Mouse (Mus musculus) MEL (cell line): ENCODE measurements at regions not wholly inside any gene's neighbourhood (a gene's known extent, or its start where the extent isn't known, plus 50 kb on each side); places are given as distances from the start of the nearest gene placed in this dataset.
A peak's percentile ranks its signal among the peaks of the same experiment; 100 is the strongest.

Experiments used
- DNase-seq: peaks from one replicate; pipeline ENCODE4 v3.0.0; 2011; ENCODE audit warnings: low read depth, low spot score
- H3K27ac ChIP-seq: 2 replicates; pipeline ENCODE4 v1.5.1; 2012; ENCODE audit warnings: low read depth, mild to moderate bottlenecking, control low read depth, low read length, moderate library complexity; ENCODE audit not compliant: control insufficient read depth
- H3K27me3 ChIP-seq, 2 experiments: fragments of 150-350 bp in 1 of 2; sonication (generic) in 1 of 2; 2 replicates each; pipeline ENCODE4 v1.6.1; 2012; ENCODE audit warnings: low read length in 2 of 2, mild to moderate bottlenecking in 2 of 2, improper control_type of control experiment in 1 of 2, moderate library complexity in 1 of 2; ENCODE audit not compliant: insufficient read depth in 2 of 2, control insufficient read depth in 1 of 2
- H3K36me3 ChIP-seq, 2 experiments: 2 replicates each; pipeline ENCODE4 v1.6.1; 2012 to 2014; ENCODE audit warnings: low read length in 2 of 2, improper control_type of control experiment in 1 of 2, inconsistent platforms in 1 of 2, mild to moderate bottlenecking in 1 of 2; ENCODE audit not compliant: insufficient read depth in 2 of 2, control insufficient read depth in 1 of 2
- H3K4me1 ChIP-seq, 2 experiments: fragments of 150-350 bp in 1 of 2; sonication (generic) in 1 of 2; 2 replicates each; pipeline ENCODE4 v1.6.1; 2012; ENCODE audit warnings: low read length in 2 of 2, improper control_type of control experiment in 1 of 2, mild to moderate bottlenecking in 1 of 2; ENCODE audit not compliant: insufficient read depth in 2 of 2, control insufficient read depth in 1 of 2
- H3K4me3 ChIP-seq, 2 experiments: fragments of 150-350 bp in 1 of 2; sonication (generic) in 1 of 2; 2 replicates each; pipeline ENCODE4 v1.5.1; 2012; ENCODE audit warnings: low read depth in 2 of 2, low read length in 2 of 2, mild to moderate bottlenecking in 2 of 2, moderate library complexity in 2 of 2, control low read depth in 1 of 2, improper control_type of control experiment in 1 of 2; ENCODE audit not compliant: control insufficient read depth in 1 of 2, insufficient read depth in 1 of 2
- H3K79me2 ChIP-seq: 2 replicates; pipeline ENCODE4 v1.6.1; 2012; ENCODE audit warnings: mild to moderate bottlenecking, low read length, moderate library complexity; ENCODE audit not compliant: control insufficient read depth, poor library complexity, insufficient read depth
- H3K9ac ChIP-seq: 2 replicates; pipeline ENCODE4 v1.6.1; 2012; ENCODE audit warnings: low read depth, mild to moderate bottlenecking, control low read depth, low read length, moderate library complexity; ENCODE audit not compliant: control insufficient read depth, poor library complexity, severe bottlenecking
- H3K9me3 ChIP-seq: fragments of 150-350 bp; sonication (generic); replicated peaks from 2 replicates; pipeline ENCODE4 v1.6.1; 2012; ENCODE audit warnings: mild to moderate bottlenecking, low read length, improper control_type of control experiment, moderate library complexity; ENCODE audit not compliant: insufficient read depth
- BHLHE40 ChIP-seq: IDR thresholded peaks from 2 replicates; pipeline ENCODE4 v1.6.1; 2012; ENCODE audit warnings: low read depth, mild to moderate bottlenecking, inconsistent platforms, low read length, improper control_type of control experiment, borderline replicate concordance
- CHD1 ChIP-seq: IDR thresholded peaks from 2 replicates; pipeline ENCODE4 v1.6.1; 2012; ENCODE audit warnings: low read depth, mild to moderate bottlenecking, inconsistent platforms, low read length, improper control_type of control experiment
- CHD2 ChIP-seq: IDR thresholded peaks from 2 replicates; pipeline ENCODE4 v1.6.1; 2011; ENCODE audit warnings: low read length, improper control_type of control experiment
- CTCF ChIP-seq, 3 experiments: IDR thresholded peaks in 2 of 3; conservative IDR thresholded peaks in 1 of 3; 2 replicates each; pipeline ENCODE4 v1.5.1; 2011 to 2012; ENCODE audit warnings: low read length in 3 of 3, low read depth in 2 of 3, mild to moderate bottlenecking in 2 of 3, improper control_type of control experiment in 1 of 3, inconsistent platforms in 1 of 3, mixed read lengths in 1 of 3, moderate library complexity in 1 of 3; ENCODE audit not compliant: control insufficient read depth in 1 of 3, insufficient read depth in 1 of 3, poor library complexity in 1 of 3, severe bottlenecking in 1 of 3
- E2F4 ChIP-seq: IDR thresholded peaks from 2 replicates; pipeline ENCODE4 v1.6.1; 2011; ENCODE audit warnings: low read depth, low read length, improper control_type of control experiment, borderline replicate concordance
- ELF1 ChIP-seq: IDR thresholded peaks from 2 replicates; pipeline ENCODE4 v1.6.1; 2014; ENCODE audit warnings: low read depth, mild to moderate bottlenecking, inconsistent platforms, low read length, improper control_type of control experiment, moderate library complexity
- EP300 ChIP-seq, 2 experiments: IDR thresholded peaks; 2 replicates each; pipeline ENCODE4 v1.6.1; 2011; ENCODE audit warnings: improper control_type of control experiment in 2 of 2, low read length in 2 of 2, low read depth in 1 of 2, mild to moderate bottlenecking in 1 of 2
- ETS1 ChIP-seq: IDR thresholded peaks from 2 replicates; pipeline ENCODE4 v1.6.1; 2012; ENCODE audit warnings: low read depth, mild to moderate bottlenecking, inconsistent platforms, low read length, improper control_type of control experiment, moderate library complexity
- GABPA ChIP-seq: IDR thresholded peaks from 2 replicates; pipeline ENCODE4 v1.6.1; 2012; ENCODE audit warnings: low read depth, mild to moderate bottlenecking, inconsistent platforms, low read length, improper control_type of control experiment, moderate library complexity
- GATA1 ChIP-seq: IDR thresholded peaks from 2 replicates; pipeline ENCODE4 v1.6.1; 2011; ENCODE audit warnings: low read depth, low read length, improper control_type of control experiment
- HCFC1 ChIP-seq: IDR thresholded peaks from 2 replicates; pipeline ENCODE4 v1.6.1; 2012; ENCODE audit warnings: low read depth, mild to moderate bottlenecking, inconsistent platforms, low read length, improper control_type of control experiment, moderate library complexity
- JUND ChIP-seq: IDR thresholded peaks from 2 replicates; pipeline ENCODE4 v1.6.1; 2011; ENCODE audit warnings: low read depth, mild to moderate bottlenecking, improper control_type of control experiment, low read length
- KAT2A ChIP-seq: conservative IDR thresholded peaks from 2 replicates; pipeline ENCODE4 v1.6.1; 2012; ENCODE audit warnings: low read depth, low read length, improper control_type of control experiment, inconsistent platforms
- MAFK ChIP-seq: IDR thresholded peaks from 2 replicates; pipeline ENCODE4 v1.6.1; 2011; ENCODE audit warnings: low read depth, mild to moderate bottlenecking, low read length, improper control_type of control experiment, borderline replicate concordance
- MAX ChIP-seq: IDR thresholded peaks from 2 replicates; pipeline ENCODE4 v1.6.1; 2011; ENCODE audit warnings: low read length, improper control_type of control experiment
- MAZ ChIP-seq: IDR thresholded peaks from 2 replicates; pipeline ENCODE4 v1.6.1; 2012; ENCODE audit warnings: low read depth, mild to moderate bottlenecking, inconsistent platforms, low read length, improper control_type of control experiment
- MEF2A ChIP-seq: IDR thresholded peaks from 2 replicates; pipeline ENCODE4 v1.6.1; 2014; ENCODE audit warnings: low read depth, mild to moderate bottlenecking, inconsistent platforms, low read length, improper control_type of control experiment; ENCODE audit not compliant: poor library complexity, insufficient replicate concordance, severe bottlenecking; ENCODE audit errors: extremely low read depth
- MXI1 ChIP-seq: IDR thresholded peaks from 2 replicates; pipeline ENCODE4 v1.6.1; 2011; ENCODE audit warnings: mild to moderate bottlenecking, low read depth, low read length, improper control_type of control experiment
- MYB ChIP-seq: IDR thresholded peaks from 2 replicates; pipeline ENCODE4 v1.6.1; 2011; ENCODE audit warnings: mild to moderate bottlenecking, low read depth, low read length, improper control_type of control experiment
- MYC ChIP-seq: IDR thresholded peaks from 2 replicates; pipeline ENCODE4 v1.6.1; 2011; ENCODE audit warnings: low read depth, mild to moderate bottlenecking, low read length, improper control_type of control experiment, moderate library complexity
- NRF1 ChIP-seq: IDR thresholded peaks from 2 replicates; pipeline ENCODE4 v1.6.1; 2014; ENCODE audit warnings: low read depth, mild to moderate bottlenecking, inconsistent platforms, low read length, improper control_type of control experiment, moderate library complexity; ENCODE audit not compliant: poor library complexity, insufficient read depth, severe bottlenecking
- POLR2A ChIP-seq, 2 experiments: IDR thresholded peaks; 2 replicates each; pipeline ENCODE4 v1.6.1; 2011 to 2012; ENCODE audit warnings: low read length in 2 of 2, mild to moderate bottlenecking in 2 of 2, control low read depth in 1 of 2, improper control_type of control experiment in 1 of 2, low read depth in 1 of 2, moderate library complexity in 1 of 2; ENCODE audit not compliant: control insufficient read depth in 1 of 2, insufficient read depth in 1 of 2, poor library complexity in 1 of 2
- POLR2AphosphoS2 ChIP-seq: IDR thresholded peaks from 2 replicates; pipeline ENCODE4 v1.6.1; 2011; ENCODE audit warnings: low read length, improper control_type of control experiment
- POLR2AphosphoS5 ChIP-seq: IDR thresholded peaks from 2 replicates; pipeline ENCODE4 v1.6.1; 2012; ENCODE audit warnings: low read depth, borderline replicate concordance, mild to moderate bottlenecking, inconsistent platforms, low read length, moderate library complexity, mixed read lengths
- RAD21 ChIP-seq: IDR thresholded peaks from 2 replicates; pipeline ENCODE4 v1.6.1; 2011; ENCODE audit warnings: mild to moderate bottlenecking, low read depth, low read length, improper control_type of control experiment
- RCOR1 ChIP-seq: IDR thresholded peaks from 2 replicates; pipeline ENCODE4 v1.6.1; 2012; ENCODE audit warnings: low read depth, mild to moderate bottlenecking, inconsistent platforms, low read length, improper control_type of control experiment
- SIN3A ChIP-seq: IDR thresholded peaks from 2 replicates; pipeline ENCODE4 v1.6.1; 2012; ENCODE audit warnings: low read length, improper control_type of control experiment, inconsistent platforms
- SMC3 ChIP-seq: IDR thresholded peaks from 2 replicates; pipeline ENCODE4 v1.6.1; 2011; ENCODE audit warnings: low read depth, low read length, improper control_type of control experiment
- TAL1 ChIP-seq: IDR thresholded peaks from 2 replicates; pipeline ENCODE4 v1.6.1; 2012; ENCODE audit warnings: mild to moderate bottlenecking, inconsistent platforms, low read length, moderate library complexity, mixed read lengths
- TBP ChIP-seq: IDR thresholded peaks from 2 replicates; pipeline ENCODE4 v1.8.0; 2011; ENCODE audit warnings: low read depth, low read length, improper control_type of control experiment
- TCF12 ChIP-seq: IDR thresholded peaks from 2 replicates; pipeline ENCODE4 v1.6.1; 2014; ENCODE audit warnings: low read depth, mild to moderate bottlenecking, inconsistent platforms, low read length, improper control_type of control experiment, moderate library complexity
- UBTF ChIP-seq: IDR thresholded peaks from 2 replicates; pipeline ENCODE4 v1.6.1; 2012; ENCODE audit warnings: low read depth, mild to moderate bottlenecking, inconsistent platforms, low read length, improper control_type of control experiment, moderate library complexity, borderline replicate concordance; ENCODE audit not compliant: insufficient read depth
- USF1 ChIP-seq: IDR thresholded peaks from 2 replicates; pipeline ENCODE4 v1.6.1; 2014; ENCODE audit warnings: low read depth, mild to moderate bottlenecking, inconsistent platforms, low read length, improper control_type of control experiment, moderate library complexity
- USF2 ChIP-seq, 2 experiments: IDR thresholded peaks; 2 replicates each; pipeline ENCODE4 v1.6.1; 2011 to 2012; ENCODE audit warnings: improper control_type of control experiment in 2 of 2, low read length in 2 of 2, borderline replicate concordance in 1 of 2, inconsistent platforms in 1 of 2, low read depth in 1 of 2, mild to moderate bottlenecking in 1 of 2; ENCODE audit not compliant: insufficient read depth in 1 of 2
- ZC3H11A ChIP-seq: IDR thresholded peaks from 2 replicates; pipeline ENCODE4 v1.6.1; 2012; ENCODE audit warnings: low read depth, mild to moderate bottlenecking, inconsistent platforms, low read length, improper control_type of control experiment
- ZKSCAN1 ChIP-seq: IDR thresholded peaks from 2 replicates; pipeline ENCODE4 v1.6.1; 2012; ENCODE audit warnings: low read depth, mild to moderate bottlenecking, inconsistent platforms, low read length, improper control_type of control experiment, moderate library complexity
- ZMIZ1 ChIP-seq: IDR thresholded peaks from 2 replicates; pipeline ENCODE4 v1.6.1; 2012; ENCODE audit warnings: low read depth, mild to moderate bottlenecking, inconsistent platforms, low read length, improper control_type of control experiment, moderate library complexity

DNA sequence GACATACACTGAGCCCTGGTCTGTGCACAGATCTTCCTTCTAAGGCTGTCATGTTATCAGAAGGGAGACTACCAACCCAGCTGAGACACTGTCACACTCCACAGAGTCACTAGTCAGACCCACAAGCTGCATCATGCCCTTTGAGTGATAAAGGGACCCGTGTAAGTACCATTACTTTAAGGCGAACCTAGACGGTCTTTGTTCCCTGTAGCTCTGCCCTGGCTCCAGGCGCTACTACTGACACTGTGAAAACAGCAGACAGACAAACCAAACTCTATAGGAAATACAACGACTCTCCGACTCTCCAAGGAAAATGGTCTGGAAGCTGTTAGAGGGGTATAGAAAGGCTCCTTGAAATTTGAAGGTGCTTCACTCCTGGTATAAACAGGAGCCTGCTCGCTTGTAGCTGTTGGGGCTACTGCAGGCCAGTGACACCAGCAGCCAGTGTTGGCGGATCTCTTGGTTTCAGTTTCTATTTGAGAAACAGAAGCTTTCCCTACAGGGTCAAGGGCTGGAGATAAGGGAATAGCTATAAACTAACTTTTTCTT, 75.2 kb upstream of the Wnt7b start:
- DNase-seq: peak; percentile 78
- peak overlapping the region; percentile 85 to 86 for H3K4me3 ChIP-seq
- no peaks in the 10 kb centered on the region for H3K27me3 ChIP-seq
- H3K9ac ChIP-seq: peak overlapping the region; percentile 90
- peak overlapping the region; percentile 93 for H3K27ac ChIP-seq
- peaks cover 0 to 18% of the 10 kb centered on the region in 2 experiments; a peak in 2 of 4 replicates for H3K36me3 ChIP-seq
- H3K4me1 ChIP-seq: peaks cover 9 to 25% of the 10 kb centered on the region in 2 experiments
- no peaks in the 10 kb centered on the region for H3K9me3 ChIP-seq
- peaks cover 32% of the 10 kb centered on the region for H3K79me2 ChIP-seq
- TF ChIP-seq MYC (no peak), POLR2AphosphoS2 (no peak), TCF12 (no peak), CTCF (IDR thresholded peaks at IDR 0.05 in 2 of 3, conservative IDR thresholded peaks at IDR 0.05 in 1 of 3; ENCODE audit: control insufficient read depth in 1 of 3, insufficient read depth in 1 of 3, low read depth in 2 of 3, low read length in 3 of 3, poor library complexity in 1 of 3, severe bottlenecking in 1 of 3) (no peak), USF2 (IDR thresholded peaks at IDR 0.05; ENCODE audit: borderline replicate concordance in 1 of 2, insufficient read depth in 1 of 2, low read depth in 1 of 2, low read length in 2 of 2) (no peak), MAZ (no peak), SIN3A (peak; percentile 82), ZMIZ1 (no peak), MAX (no peak), E2F4 (no peak), MAFK (no peak), POLR2A (IDR thresholded peaks at IDR 0.05; ENCODE audit: control insufficient read depth in 1 of 2, insufficient read depth in 1 of 2, low read depth in 1 of 2, low read length in 2 of 2, poor library complexity in 1 of 2) (peak in 1 of 2 experiments; percentile 26; a peak in 1 of 4 replicates), TAL1 (peak; percentile 42), BHLHE40 (peak; percentile 50; the same call in 1 of the 2 replicates), ZKSCAN1 (no peak), RCOR1 (no peak; the same call in 1 of the 2 replicates), MEF2A (no peak), JUND (no peak), GABPA (no peak), UBTF (no peak), KAT2A (no peak), CHD1 (peak; percentile 58; the same call in 1 of the 2 replicates), TBP (0 out of 2 replicates have a peak, but pooled peaks have one; percentile 9), NRF1 (no peak), MYB (no peak), ZC3H11A (no peak), CHD2 (no peak), ETS1 (peak; percentile 90), ELF1 (no peak), EP300 (IDR thresholded peaks at IDR 0.05; ENCODE audit: low read depth in 1 of 2, low read length in 2 of 2) (peak in 1 of 2 experiments; percentile 13; a peak in 1 of 4 replicates), POLR2AphosphoS5 (no peak), HCFC1 (no peak), MXI1 (peak; percentile 63), RAD21 (no peak), SMC3 (no peak), GATA1 (peak; percentile 63; the same call in 1 of the 2 replicates), USF1 (no peak)
